Mouse (Mus musculus): ENCODE data around the gene Ergic2.

- TF ChIP-seq POLR2A (IDR thresholded peaks at IDR 0.05; ENCODE audit: extremely low read depth, insufficient read depth, low read length) (no peak), CTCF (IDR thresholded peaks at IDR 0.05; ENCODE audit: extremely low read depth, insufficient read depth, low read length) (no peak)
Observed at GRCm38 (mm10) chr6:148207522-148207921, 4.7 kb downstream of the Ergic2 start.

Data from cortical plate, adult 2 months (tissue).